Mouse (Mus musculus): ENCODE results near the gene Tnf. TPM values are rescaled to one million over a fixed set of nuclear protein-coding genes. Genes with fewer than 3 reads are reported as not detected.
"Not testable (repeated sequence)": the region's sequence is repeated elsewhere in the genome, so short reads cannot be mapped to it uniquely, and the experiment has no call there.

Gene Tnf
- total RNA-seq, 2 experiments from 2014 or later, result not detected

DNA sequence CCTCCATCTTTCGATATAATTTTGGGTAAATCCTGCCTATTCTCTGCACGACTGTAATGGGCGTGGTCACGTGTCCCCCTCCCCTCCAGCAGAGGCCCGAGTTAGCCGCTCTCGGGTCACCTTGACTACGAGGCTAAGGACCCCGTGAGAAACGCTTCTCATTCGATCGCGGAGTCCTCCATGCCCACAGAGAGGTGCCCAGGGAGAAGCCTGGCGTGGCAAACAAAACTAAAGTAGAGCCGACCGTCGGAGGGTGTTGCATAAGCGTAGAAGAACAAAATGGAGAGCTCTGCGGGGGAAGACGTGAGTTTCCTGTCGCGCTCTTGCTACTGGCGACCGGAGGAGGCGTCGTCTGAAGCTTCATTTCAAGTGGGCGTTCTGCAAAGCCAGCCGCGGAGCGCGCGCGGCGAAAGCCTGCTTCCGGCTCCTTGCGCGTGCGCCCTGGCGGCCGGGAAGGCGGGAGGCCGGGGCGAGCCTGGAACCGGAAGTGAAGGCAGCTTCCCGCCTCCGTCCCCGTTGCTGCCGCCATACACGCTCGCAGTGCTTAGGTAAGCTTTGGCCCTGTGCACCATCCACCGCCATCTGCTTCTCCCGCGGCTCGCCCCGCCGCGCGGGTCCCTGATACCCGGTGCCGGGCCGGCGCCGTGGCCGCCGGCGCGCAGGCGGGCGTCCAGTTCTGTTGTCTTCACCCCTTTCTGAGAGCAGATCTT lies 39.7 kb upstream of the Tnf start, which contains the start of gene Ddx39b:
Gene Ddx39b, plus strand, starts transcription at position 442 of the 710 bp plus-strand sequence.
- peak; percentile 21 for TF ChIP-seq CTCF (IDR thresholded peaks at IDR 0.05)

DNA sequence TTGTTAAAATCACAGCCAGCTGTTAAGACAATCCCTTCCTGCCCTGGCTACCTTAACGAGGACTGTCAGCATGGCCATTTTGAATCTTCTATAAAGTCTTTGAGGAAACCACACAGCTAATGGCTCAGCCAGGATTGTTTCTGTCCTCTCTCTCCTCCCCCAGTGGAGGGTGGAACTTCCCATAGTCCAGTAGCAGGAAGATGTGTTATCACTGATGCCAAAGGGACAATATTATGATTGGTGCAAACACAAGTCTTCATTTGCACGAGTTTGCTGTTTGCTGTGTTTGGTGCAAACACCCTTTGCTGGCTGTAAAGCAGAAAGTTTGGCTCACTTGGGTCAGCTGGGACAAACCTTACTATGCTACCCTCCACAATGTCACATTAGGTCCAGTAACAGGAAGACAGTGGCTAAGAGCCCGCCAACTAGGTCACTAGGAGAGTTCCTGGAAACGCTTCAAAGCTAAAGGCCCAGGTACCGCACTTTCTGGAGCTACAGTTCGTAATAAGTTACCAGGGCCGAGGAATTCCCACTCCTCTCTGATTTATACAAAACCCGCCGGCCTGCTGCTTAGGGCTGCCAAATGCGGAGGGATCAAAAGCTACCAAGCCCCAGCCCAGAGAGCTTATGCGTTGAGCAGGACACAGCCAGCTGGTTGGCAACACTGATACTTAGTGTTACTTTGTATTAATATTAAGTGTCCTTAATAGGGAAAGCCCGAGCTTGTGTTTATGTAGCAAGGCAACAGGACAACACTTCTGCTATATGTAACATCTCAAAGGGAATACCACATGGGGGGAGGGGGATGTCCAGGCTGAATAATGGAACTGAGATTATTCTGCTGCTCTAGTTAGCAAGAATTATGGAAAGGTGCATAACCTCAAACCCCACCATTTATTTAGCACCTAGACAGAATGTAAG lies 38.8 kb upstream of the Tnf start:
- TF ChIP-seq CTCF (IDR thresholded peaks at IDR 0.05), result no peak
- DNase-seq (ENCODE audit: extremely low spot score in 1 of 2, low spot score in 2 of 2), result no peak
- Histone ChIP-seq H3K4me3 (peak overlapping the region; percentile 77), H3K27ac (peak overlapping the region; percentile 100)
- intact Hi-C loops (cut with DNase I), result loop anchor here (5.0 to 10.0 kb wide), 3 partner anchors 403 to 616 kb away; partner anchors contain the start of genes Ddr1, Dxo, Ppt2 and Prrt1

More for the DNA sequence above, 39.7 kb upstream of the Tnf start, which contains the start of gene Ddx39b:
- peak; percentile 96 to 97 for DNase-seq (ENCODE audit: extremely low spot score in 1 of 2, low spot score in 2 of 2)
- Histone ChIP-seq H3K4me3 (peak within 1 kb of the TSS; percentile 77), H3K27ac (peak within 1 kb of the TSS; percentile 100)
- intact Hi-C loops (cut with DNase I), result loop anchor here (5.0 to 10.0 kb wide), 3 partner anchors 404 to 617 kb away; partner anchors contain the start of genes Ddr1, Dxo, Ppt2 and Prrt1

DNA sequence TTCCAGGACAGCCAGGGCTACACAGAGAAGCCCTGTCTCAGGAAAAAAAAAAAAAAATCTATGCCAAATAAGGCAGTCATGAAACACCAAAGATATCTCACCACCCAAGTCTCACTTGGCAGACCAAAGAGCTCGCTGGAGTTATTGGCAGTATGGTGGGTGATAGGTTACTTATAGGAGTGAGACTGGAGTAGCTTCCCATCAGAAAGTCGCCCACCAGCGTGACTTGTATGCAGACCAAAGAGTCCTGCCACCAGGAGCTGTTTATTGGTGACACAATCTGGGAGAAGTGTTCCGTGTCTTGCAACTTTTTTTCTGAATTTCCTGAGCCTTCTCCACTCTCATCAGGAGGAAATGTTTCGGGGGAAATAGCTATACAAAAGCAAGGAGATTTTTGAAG lies 37.9 kb upstream of the Tnf start:
- intact Hi-C loops (cut with DNase I), result loop anchor here (5.0 to 10.0 kb wide), 6 partner anchors 117 to 615 kb away; partner anchors contain the start of genes Csnk2b, Ddr1, Dxo and Gpank1
- no peak for DNase-seq (ENCODE audit: extremely low spot score in 1 of 2, low spot score in 2 of 2)
- no peak for TF ChIP-seq CTCF (IDR thresholded peaks at IDR 0.05)
- Histone ChIP-seq H3K27ac (peak overlapping the region; percentile 100), H3K4me3 (no peak overlapping the region)

GRCm38 (mm10) chr17:35237504-35237903 lies 35.7 kb upstream of the Tnf start:
- no peak for DNase-seq (ENCODE audit: extremely low spot score in 1 of 2, low spot score in 2 of 2)
- peak overlapping the region; percentile 96 for H3K27ac ChIP-seq
- intact Hi-C loops (cut with DNase I), result loop anchor here (5.0 to 10.0 kb wide), 3 partner anchors 115 to 385 kb away; partner anchors contain the start of genes Csnk2b, Gpank1, Nelfe and Sapcd1
- TF ChIP-seq CTCF (IDR thresholded peaks at IDR 0.05), result no peak
- peak overlapping the region; percentile 68 for H3K4me3 ChIP-seq

DNA sequence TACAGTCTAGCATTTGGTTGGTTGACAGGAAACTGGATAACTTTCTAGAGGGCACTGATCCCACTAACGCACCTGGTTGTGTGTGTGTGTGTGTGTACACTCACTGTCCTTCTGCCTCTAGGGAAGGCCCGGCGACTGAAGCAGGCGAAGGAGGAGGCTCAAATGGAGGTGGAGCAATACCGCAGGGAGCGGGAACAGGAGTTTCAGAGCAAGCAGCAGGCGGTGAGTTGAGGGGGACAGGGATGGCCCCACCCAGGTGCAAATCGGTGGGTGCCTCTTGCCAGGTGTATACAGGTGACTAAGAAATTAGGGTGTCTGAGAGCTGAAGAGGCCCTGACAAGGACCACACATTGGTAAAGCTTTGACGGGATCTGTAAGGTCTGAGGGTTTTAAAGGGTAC lies 35.2 kb upstream of the Tnf start:
- intact Hi-C loops (cut with DNase I), result loop anchor here (1.0 to 10.0 kb wide), 4 partner anchors 71 to 385 kb away; partner anchors contain the start of genes Csnk2b, Gpank1, Nelfe and Sapcd1
- H3K27ac ChIP-seq, result peak overlapping the region; percentile 96
- peak overlapping the region; percentile 68 for H3K4me3 ChIP-seq
- TF ChIP-seq CTCF (IDR thresholded peaks at IDR 0.05), result no peak
- DNase-seq (ENCODE audit: extremely low spot score in 1 of 2, low spot score in 2 of 2), result no peak

GRCm38 (mm10) chr17:35236390-35236746 lies 34.6 kb upstream of the Tnf start:
- no peak; the same call in none of the 2 replicates for TF ChIP-seq CTCF (IDR thresholded peaks at IDR 0.05)
- Histone ChIP-seq H3K27ac (peak overlapping the region; percentile 96), H3K4me3 (peak overlapping the region; percentile 68)
- intact Hi-C loops (cut with DNase I), result loop anchor here (1.0 to 10.0 kb wide), 4 partner anchors 70 to 384 kb away; partner anchors contain the start of genes Csnk2b, Gpank1, Nelfe and Sapcd1
- DNase-seq (ENCODE audit: extremely low spot score in 1 of 2, low spot score in 2 of 2), result peak; percentile 98 to 100

- H3K4me3 ChIP-seq, result peak within 1 kb of the TSS; percentile 68
- no peak for TF ChIP-seq CTCF (IDR thresholded peaks at IDR 0.05)
- intact Hi-C loops (cut with DNase I), result loop anchor here (1.0 to 10.0 kb wide), 5 partner anchors 70 to 384 kb away; partner anchors contain the start of genes Bag6, Csnk2b, Gpank1 and Nelfe
- DNase-seq (ENCODE audit: extremely low spot score in 1 of 2, low spot score in 2 of 2), result peak; percentile 86 to 88
- peak within 1 kb of the TSS; percentile 96 for H3K27ac ChIP-seq
Measured at GRCm38 (mm10) chr17:35235614-35236389, 34.0 kb upstream of the Tnf start, which contains the start of gene Nfkbil1. Gene Nfkbil1, minus strand, starts transcription at chr17:35235792.

DNA sequence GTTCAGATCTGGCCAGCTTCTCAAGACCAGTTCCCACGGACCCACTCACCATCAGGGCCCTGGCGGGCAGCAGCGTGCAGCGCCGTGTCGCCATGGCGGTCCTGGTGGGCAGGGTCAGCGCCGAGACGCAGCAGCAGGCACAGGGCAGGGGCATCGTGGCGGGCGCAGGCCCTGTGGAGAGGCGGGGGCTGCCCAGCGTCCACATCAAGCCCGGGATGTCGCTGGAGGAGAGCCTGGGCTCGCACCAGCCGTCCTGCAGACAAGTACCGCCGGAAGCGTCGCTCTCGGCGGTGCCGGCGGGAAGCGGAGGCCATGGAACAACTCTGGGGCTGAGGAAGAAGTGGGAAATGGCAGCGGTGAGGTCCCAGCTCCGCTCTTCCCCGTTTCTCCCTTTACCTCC lies 33.1 kb upstream of the Tnf start:
- H3K27ac ChIP-seq, result peak overlapping the region; percentile 96
- intact Hi-C loops (cut with DNase I), result loop anchor here (1.0 to 10.0 kb wide), 5 partner anchors 100 to 383 kb away; partner anchors contain the start of genes Bag6, Csnk2b, Gpank1 and Nelfe
- no peak; the same call in 1 of the 2 replicates for TF ChIP-seq CTCF (IDR thresholded peaks at IDR 0.05)
- no peak for DNase-seq (ENCODE audit: extremely low spot score in 1 of 2, low spot score in 2 of 2)
- H3K4me3 ChIP-seq, result peak overlapping the region; percentile 68

DNA sequence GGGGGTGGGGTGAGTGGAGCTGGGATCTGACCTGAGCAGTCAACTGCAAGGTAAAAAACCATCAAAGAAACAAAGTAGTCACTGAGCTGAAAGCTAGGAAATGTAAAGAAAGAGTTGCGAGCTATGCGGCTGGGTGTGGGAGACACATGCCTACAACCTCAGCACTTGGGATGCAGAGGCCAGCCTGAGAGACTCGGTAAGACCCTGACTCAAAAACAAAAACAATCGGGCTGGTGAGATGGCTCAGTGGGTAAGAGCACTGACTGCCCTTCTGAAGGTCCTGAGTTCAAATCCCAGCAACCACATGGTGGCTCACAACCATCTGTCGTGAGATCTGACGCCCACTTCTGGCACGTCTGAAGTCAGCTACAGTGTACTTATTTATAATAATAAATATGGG lies 32.3 kb upstream of the Tnf start:
- H3K4me3 ChIP-seq; H3K27ac ChIP-seq; DNase-seq (ENCODE audit: extremely low spot score in 1 of 2, low spot score in 2 of 2): not testable (repeated sequence)
- intact Hi-C loops (cut with DNase I), result loop anchor here (5.0 to 10.0 kb wide), 2 partner anchors 209 to 342 kb away; partner anchors contain the start of gene Sapcd1
